ENCODE assay signal across 8 mouse cellular contexts in genomic region chr5:143623356-143624295, GRCm38 (mm10). TPM values are rescaled to one million over a fixed set of nuclear protein-coding genes. Genes with fewer than 3 reads are reported as not detected.
DNase-seq lines count a peak whose midpoint lies in the region; ATAC-seq lines count a peak whose summit lies in the region.

No protein-coding gene starts in this region.

- no peaks in the 10 kb centered on the region for H3K36me3 ChIP-seq in neural tube, embryonic 11.5 days (ENCODE audit: control insufficient read depth, insufficient read depth, low read length)
- no peaks in the 10 kb centered on the region for H3K36me3 ChIP-seq in intestine, embryonic 16.5 days (ENCODE audit: control insufficient read depth, insufficient read depth, low read length)
- no peaks in the 10 kb centered on the region for H3K36me3 ChIP-seq in midbrain, embryonic 15.5 days (replicated peaks)

- peak overlapping the region; percentile 55; the same call in 1 of the 2 replicates for H3K4me3 ChIP-seq in neural tube, embryonic 11.5 days (ENCODE audit: low read depth, low read length)
- H3K4me3 ChIP-seq in intestine, embryonic 16.5 days (ENCODE audit: low read length), result peak overlapping the region; percentile 97
- H3K4me3 ChIP-seq in midbrain, embryonic 15.5 days, result peak overlapping the region; percentile 67

- H3K4me2 ChIP-seq in neural tube, embryonic 11.5 days (ENCODE audit: low read depth), result peak overlapping the region; percentile 80
- H3K4me2 ChIP-seq in intestine, embryonic 16.5 days (ENCODE audit: low read depth, low read length), result peak overlapping the region; percentile 87
- peak overlapping the region; percentile 79 for H3K4me2 ChIP-seq in midbrain, embryonic 15.5 days

- 65% methylated on average over 19 of the region's 19 CpGs for WGBS in neural tube, embryonic 11.5 days
- 46% methylated on average over 19 of the region's 19 CpGs for whole genome bisulfite sequencing in intestine, embryonic 16.5 days
- 56% methylated on average over 19 of the region's 19 CpGs for WGBS in midbrain, embryonic 15.5 days

- H3K4me1 ChIP-seq in neural tube, embryonic 11.5 days (ENCODE audit: control insufficient read depth, insufficient read depth, low read length), result peaks cover 14% of the 10 kb centered on the region
- H3K4me1 ChIP-seq in intestine, embryonic 16.5 days (ENCODE audit: control insufficient read depth, insufficient read depth, low read length), result peaks cover 25% of the 10 kb centered on the region
- peaks cover 24% of the 10 kb centered on the region for H3K4me1 ChIP-seq in midbrain, embryonic 15.5 days

- no peak overlapping the region for H3K27ac ChIP-seq in neural tube, embryonic 11.5 days (ENCODE audit: low read depth, low read length)
- no peak overlapping the region for H3K27ac ChIP-seq in intestine, embryonic 16.5 days (ENCODE audit: low read length)
- no peak overlapping the region for H3K27ac ChIP-seq in midbrain, embryonic 15.5 days

- no peaks in the 10 kb centered on the region for H3K9me3 ChIP-seq in neural tube, embryonic 11.5 days (ENCODE audit: control insufficient read depth, low read length)
- no peaks in the 10 kb centered on the region for H3K9me3 ChIP-seq in intestine, embryonic 16.5 days (ENCODE audit: control insufficient read depth, low read length)
- H3K9me3 ChIP-seq in midbrain, embryonic 15.5 days, result no peaks in the 10 kb centered on the region

- peak overlapping the region; percentile 68; the same call in 1 of the 2 replicates for H3K9ac ChIP-seq in neural tube, embryonic 11.5 days (ENCODE audit: low read length)
- peak overlapping the region; percentile 94; the same call in 1 of the 2 replicates for H3K9ac ChIP-seq in intestine, embryonic 16.5 days (ENCODE audit: low read depth, low read length)
- peak overlapping the region; percentile 85; the same call in 1 of the 2 replicates for H3K9ac ChIP-seq in midbrain, embryonic 15.5 days

- ATAC-seq in neural tube, embryonic 11.5 days (ENCODE audit: insufficient read depth, low FRiP score, low TSS enrichment), result no peak
- ATAC-seq in intestine, embryonic 16.5 days, result no peak
- no peak for ATAC-seq in midbrain, embryonic 15.5 days (replicated peaks)
- ATAC-seq in megakaryocyte progenitor cell, adult 5-6 weeks (replicated peaks; ENCODE audit: poor library complexity), result no peak

- peak; percentile 42 for DNase-seq in adrenal gland, adult 2 months
- DNase-seq in adrenal gland, adult 18-20 months (ENCODE audit: low spot score in 2 of 2), result no peak
- no peak for DNase-seq in neural tube, embryonic 11.5 days (ENCODE audit: low spot score)
- DNase-seq in neural tube, embryonic 10.5 days (ENCODE audit: extremely low spot score, low spot score), result no peak
- DNase-seq in adrenal gland, postnatal 25 days, result no peak

- H3K27me3 ChIP-seq in neural tube, embryonic 11.5 days (ENCODE audit: control insufficient read depth, insufficient read depth, low read length), result no peaks in the 10 kb centered on the region
- no peaks in the 10 kb centered on the region for H3K27me3 ChIP-seq in intestine, embryonic 16.5 days (replicated peaks; ENCODE audit: control insufficient read depth, insufficient read depth, low read length)
- no peaks in the 10 kb centered on the region for H3K27me3 ChIP-seq in midbrain, embryonic 15.5 days (replicated peaks)

RNA-seq across cellular contexts. Expression of gene Cyth3, which starts 1.4 kb away (rescaled TPM):
- total RNA-seq in adrenal gland, adult 2 months (2021), result 100 to 1,000 TPM; 119 to 164 TPM
- 61.7 and 78.7 TPM in 2 replicates for polyA plus RNA-seq in adrenal gland, adult 2 months (2012; rRNA removed)
- total RNA-seq in adrenal gland, adult 18-20 months (2021), result 100 to 1,000 TPM in 1 of 2 experiments, 10 to 100 TPM in 1; 81.9 to 153 TPM
- polyA plus RNA-seq in neural tube, embryonic 11.5 days (2014; fragmentation: Nextera tagmentation; extraction: Ambion mirVana), result 40.0 and 42.2 TPM in 2 replicates
- polyA plus RNA-seq in intestine, embryonic 16.5 days (2015; fragmentation: Nextera tagmentation; extraction: Ambion mirVana), result 42.5 and 43.3 TPM in 2 replicates
- polyA plus RNA-seq in midbrain, embryonic 15.5 days (2015; fragmentation: Nextera tagmentation; extraction: Ambion mirVana), result 39.1 and 41.4 TPM in 2 replicates
- 156 and 193 TPM in 2 replicates for total RNA-seq in adrenal gland, postnatal 25 days (2021)
- 10.4 and 15.7 TPM in 2 replicates for total RNA-seq in megakaryocyte progenitor cell, adult 5-6 weeks (2015)
- 8.8 and 17.4 TPM in 2 replicates for total RNA-seq in megakaryocyte progenitor cell, adult 5-6 weeks (2017)
